Mouse (Mus musculus) thymus, postnatal 0 days (tissue): ENCODE data around the gene Pou6f1. TPM values are rescaled to one million over a fixed set of nuclear protein-coding genes. Genes with fewer than 3 reads are reported as not detected.

Experiments
- DNase-seq: peaks from one replicate; pipeline ENCODE4 v3.0.0-alpha.2; 2015; ENCODE audit warnings: low spot score
- polyA plus RNA-seq: library from polyadenylated mRNA; unstranded; fragments of >200 nt; fragmentation: Nextera tagmentation; extraction: Ambion mirVana; gene quantifications from 2 replicates; pipeline ENCODE4 v1.2.1, GENCODE M21; 2015

The Pou6f1 gene
- polyA plus RNA-seq = 18.7 and 21.6 TPM in 2 replicates

- DNase-seq = peak; percentile 29
These were observed at the start of gene Pou6f1 for GRCm38 (mm10) chr15:100599276-100600046. Pou6f1 (minus strand) TSS chr15:100599984.

GRCm38 (mm10) chr15:100646161-100646560 is 46.4 kb upstream of the Pou6f1 start:
- DNase-seq = no peak

GRCm38 (mm10) chr15:100642451-100642850 is 42.7 kb upstream of the Pou6f1 start:
- DNase-seq = no peak

GRCm38 (mm10) chr15:100641226-100641810 is 41.5 kb upstream of the Pou6f1 start:
- DNase-seq = no peak

GRCm38 (mm10) chr15:100639972-100640750 is 40.4 kb upstream of the Pou6f1 start:
- DNase-seq = no peak

GRCm38 (mm10) chr15:100637661-100638060 is 37.9 kb upstream of the Pou6f1 start:
- DNase-seq = peak; percentile 62

GRCm38 (mm10) chr15:100636700-100637501 is 37.1 kb upstream of the Pou6f1 start, which contains the start of gene Smagp:
Smagp (minus strand) TSS chr15:100636940.
- DNase-seq = peak; percentile 17

GRCm38 (mm10) chr15:100635851-100636645 is 36.3 kb upstream of the Pou6f1 start:
- DNase-seq = no peak

GRCm38 (mm10) chr15:100635239-100635638 is 35.5 kb upstream of the Pou6f1 start:
- DNase-seq = no peak

GRCm38 (mm10) chr15:100633341-100633740 is 33.6 kb upstream of the Pou6f1 start:
- no peak for DNase-seq

GRCm38 (mm10) chr15:100632323-100632722 is 32.5 kb upstream of the Pou6f1 start:
- DNase-seq = no peak

GRCm38 (mm10) chr15:100631454-100632170 is 31.8 kb upstream of the Pou6f1 start:
- no peak for DNase-seq

- peak; percentile 58 for DNase-seq
These were observed 30.3 kb upstream of the Pou6f1 start for GRCm38 (mm10) chr15:100630126-100630525.

GRCm38 (mm10) chr15:100628797-100629196 is 29.0 kb upstream of the Pou6f1 start:
- DNase-seq = no peak

- no peak for DNase-seq
These were observed 28.1 kb upstream of the Pou6f1 start for GRCm38 (mm10) chr15:100627774-100628370.

GRCm38 (mm10) chr15:100627287-100627686 is 27.5 kb upstream of the Pou6f1 start:
- DNase-seq = no peak

GRCm38 (mm10) chr15:100624435-100624834 is 24.7 kb upstream of the Pou6f1 start:
- no peak for DNase-seq

GRCm38 (mm10) chr15:100623754-100624153 is 24.0 kb upstream of the Pou6f1 start:
- DNase-seq = no peak

GRCm38 (mm10) chr15:100622164-100622563 is 22.4 kb upstream of the Pou6f1 start:
- no peak for DNase-seq
